Mouse (Mus musculus): ENCODE data around the gene Gpr3.

Gene Gpr3

DNA sequence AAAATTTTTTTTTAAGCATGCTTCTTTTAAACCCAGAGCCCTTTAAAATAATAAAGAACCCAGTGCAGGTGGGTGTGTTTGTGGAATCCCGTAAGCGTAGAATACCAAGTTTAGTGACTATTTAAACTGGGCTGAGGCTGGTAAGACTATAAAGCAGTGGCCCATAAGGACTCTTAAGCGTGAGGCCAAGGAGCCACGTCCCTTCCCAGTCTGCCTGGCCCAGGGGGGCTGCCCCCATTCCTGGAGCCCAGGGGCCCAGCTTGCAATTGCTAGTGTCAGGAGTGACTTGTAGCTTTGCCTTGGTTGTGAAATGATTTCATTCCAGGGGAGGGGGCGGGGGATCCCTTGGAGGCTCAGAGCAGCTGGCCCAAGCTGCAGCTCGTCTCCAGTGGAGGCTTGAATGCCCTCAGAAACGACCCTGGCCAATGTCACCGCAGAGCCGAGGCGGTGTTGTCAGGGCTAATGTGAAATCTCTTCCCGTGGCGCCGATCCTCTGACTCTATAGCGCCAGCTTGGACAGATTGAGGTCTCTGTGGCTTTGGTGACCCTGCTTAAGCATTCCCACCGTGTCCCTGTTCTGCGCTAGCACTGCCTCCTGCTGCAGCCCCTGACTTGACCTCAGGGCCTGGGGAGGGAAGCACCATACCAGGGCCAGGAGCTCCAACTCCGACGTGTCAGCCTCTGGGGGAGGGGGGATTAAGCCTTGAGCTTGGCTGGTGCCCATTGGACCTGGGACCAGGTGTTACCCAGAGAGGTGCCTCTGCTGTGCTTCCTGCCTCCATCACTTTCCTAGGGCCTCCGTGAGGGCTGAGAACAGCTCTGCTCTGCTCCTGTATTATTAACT lies 13.8 kb downstream of the Gpr3 start:
- DNase-seq (ENCODE audit: low read depth) = no peak

DNA sequence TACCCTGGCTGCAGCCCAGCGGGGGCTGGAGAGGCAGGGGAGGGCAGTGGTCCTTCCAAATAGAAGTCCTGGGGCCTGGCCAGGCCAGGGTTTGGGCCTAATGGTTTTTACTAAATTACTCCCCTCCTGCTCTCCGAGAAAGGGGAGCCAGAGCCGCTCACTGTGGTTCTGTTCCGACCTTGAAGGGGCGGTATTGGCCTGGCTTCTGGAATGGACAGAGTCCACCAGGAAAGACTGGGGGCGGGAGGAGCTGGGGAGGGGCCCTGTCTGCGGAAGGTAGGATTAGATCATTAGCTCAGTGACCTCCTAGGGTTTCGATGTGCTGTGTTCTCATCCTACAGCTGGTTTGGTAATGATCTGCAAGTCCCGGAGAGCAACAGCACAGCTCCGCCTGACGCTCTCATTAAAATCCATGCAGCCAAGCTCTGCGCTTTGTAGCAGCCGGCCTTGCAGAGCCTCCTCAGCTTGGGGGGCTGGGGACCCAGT lies 14.5 kb downstream of the Gpr3 start:
- no peak for DNase-seq (ENCODE audit: low read depth)

DNA sequence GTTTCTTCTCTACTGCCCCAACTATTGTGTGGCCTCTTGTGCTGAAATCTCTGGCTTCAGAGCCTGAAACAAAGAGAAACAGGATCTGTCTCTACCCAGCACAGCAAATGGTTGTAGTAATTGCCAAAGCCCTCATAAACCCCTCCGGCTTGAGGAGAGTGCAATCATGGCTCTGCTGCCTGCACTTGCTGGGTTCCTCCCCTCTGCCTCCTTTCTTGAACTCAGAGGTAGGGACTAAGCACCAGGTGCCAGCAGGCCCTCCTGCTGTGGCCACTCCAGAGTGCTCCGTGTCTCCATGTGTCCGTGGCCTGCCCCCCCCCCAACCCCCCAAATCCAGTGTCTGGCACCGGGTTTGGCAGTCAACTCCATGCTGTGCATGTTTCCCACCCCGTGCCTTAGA lies 15.0 kb downstream of the Gpr3 start:
- no peak for DNase-seq (ENCODE audit: low read depth)

DNA sequence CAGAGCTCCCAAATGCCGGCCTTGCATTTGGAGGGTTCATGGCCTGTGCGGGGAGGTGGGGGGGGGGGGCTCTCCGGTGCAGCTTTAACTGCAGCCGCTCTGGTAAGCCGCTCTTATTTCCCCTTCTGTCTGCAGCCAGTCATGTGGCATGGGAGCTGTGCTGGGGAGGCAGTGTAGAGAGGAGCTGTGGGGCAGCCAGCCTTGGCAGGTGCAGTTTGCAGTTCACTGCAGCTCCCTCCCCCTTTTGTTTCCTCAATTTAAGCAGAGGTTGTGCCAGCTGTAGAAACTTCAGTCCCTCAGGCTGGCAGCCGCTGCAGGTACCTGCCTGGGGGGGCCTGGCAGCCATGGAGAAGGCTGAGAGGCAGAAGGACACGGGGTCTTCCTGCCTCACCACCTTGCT lies 15.5 kb downstream of the Gpr3 start:
- DNase-seq (ENCODE audit: low read depth) = no peak

DNA sequence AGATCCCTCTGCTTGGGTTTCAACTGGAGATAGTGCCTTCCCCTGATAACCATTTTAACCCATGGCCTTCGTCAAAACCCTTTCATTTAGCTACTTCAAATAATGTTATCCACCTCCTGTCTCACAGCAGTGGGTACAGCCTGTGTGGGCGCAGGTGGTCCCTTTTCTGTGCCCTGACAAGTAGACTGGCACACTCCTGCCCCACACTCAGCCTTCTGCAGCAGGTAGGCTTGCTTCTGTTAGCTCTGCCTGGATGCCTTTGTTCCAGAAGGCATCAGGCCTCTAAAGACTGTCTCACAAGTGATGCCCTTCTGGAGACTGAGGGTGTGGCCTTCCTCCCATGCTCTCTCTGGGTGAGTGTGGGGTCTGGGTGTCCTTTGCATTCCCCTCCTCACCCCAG lies 16.2 kb downstream of the Gpr3 start:
- no peak for DNase-seq (ENCODE audit: low read depth)

DNA sequence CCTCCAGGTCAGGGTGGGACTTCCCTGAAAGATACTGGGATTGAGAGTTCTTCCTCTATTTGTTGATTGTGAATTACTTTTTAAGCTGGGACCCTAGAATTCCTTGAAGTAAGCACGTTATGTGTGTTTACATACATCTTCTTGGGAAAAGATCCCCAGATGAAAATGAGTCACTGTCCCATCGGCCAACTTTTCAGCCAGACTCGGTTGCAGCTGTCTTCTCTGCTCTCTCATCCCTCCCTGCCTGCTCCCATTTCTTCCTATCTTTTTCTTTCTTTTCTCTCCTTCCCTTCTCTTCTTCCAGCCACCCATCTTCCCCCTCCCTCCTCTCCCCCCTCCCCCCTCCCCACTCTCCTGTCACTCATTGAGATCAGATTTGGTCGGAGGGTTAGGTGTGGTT lies 17.3 kb downstream of the Gpr3 start:
- no peak for DNase-seq (ENCODE audit: low read depth)

DNA sequence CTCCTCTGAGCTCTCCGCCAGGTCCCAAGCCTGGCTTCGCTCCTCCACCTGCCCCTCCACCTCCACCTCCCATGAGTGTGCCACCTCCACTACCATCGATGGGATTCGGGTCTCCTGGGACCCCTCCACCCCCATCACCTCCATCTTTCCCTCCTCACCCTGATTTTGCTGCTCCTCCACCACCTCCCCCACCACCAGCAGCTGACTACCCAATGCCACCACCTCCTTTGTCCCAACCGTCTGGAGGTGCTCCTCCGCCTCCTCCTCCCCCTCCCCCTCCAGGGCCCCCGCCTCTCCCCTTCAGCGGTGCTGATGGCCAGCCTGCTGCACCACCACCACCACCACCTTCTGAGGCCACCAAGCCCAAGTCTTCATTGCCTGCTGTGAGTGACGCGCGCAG lies 17.9 kb downstream of the Gpr3 start:
- no peak for DNase-seq (ENCODE audit: low read depth)

DNA sequence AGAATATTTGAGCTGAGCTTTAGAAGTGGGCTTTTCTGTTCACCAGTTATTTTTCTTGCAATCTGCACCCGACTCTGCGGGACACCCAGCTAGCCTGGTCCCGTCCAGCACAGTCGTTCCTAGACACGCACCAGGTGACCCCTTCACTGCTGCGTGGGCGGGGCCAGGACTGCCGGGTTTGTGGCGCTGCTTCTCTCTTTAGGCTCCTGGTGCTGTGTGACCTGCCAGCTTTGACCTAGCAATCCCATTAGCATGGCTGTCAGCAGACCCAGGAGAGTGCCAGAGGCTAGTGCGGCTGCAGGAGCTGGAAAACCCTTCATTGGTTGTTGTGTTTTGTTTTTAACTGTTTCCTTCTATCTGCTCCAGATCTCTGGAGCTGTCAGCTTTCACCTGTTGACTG lies 22.9 kb downstream of the Gpr3 start:
- no peak for DNase-seq (ENCODE audit: low read depth)

DNA sequence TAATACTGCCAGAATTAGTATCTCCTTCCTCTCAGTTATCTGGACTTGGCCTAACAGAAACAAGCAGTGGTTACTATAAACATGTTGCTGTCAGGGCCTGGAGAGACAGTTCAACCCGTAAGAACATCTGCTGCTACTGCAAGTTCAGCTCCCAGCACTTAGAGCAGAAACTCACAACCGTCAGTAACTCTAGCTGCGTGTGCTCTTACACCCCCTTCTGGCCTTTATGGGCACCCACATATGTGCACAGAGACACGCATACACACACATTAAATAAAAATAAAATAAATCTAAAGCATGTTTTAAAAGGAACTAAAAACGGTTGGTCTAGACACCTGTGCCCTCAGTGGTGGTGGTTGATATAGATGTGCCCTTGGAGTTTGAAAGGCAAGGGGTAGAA lies 25.5 kb downstream of the Gpr3 start:
- no peak for DNase-seq (ENCODE audit: low read depth)

DNA sequence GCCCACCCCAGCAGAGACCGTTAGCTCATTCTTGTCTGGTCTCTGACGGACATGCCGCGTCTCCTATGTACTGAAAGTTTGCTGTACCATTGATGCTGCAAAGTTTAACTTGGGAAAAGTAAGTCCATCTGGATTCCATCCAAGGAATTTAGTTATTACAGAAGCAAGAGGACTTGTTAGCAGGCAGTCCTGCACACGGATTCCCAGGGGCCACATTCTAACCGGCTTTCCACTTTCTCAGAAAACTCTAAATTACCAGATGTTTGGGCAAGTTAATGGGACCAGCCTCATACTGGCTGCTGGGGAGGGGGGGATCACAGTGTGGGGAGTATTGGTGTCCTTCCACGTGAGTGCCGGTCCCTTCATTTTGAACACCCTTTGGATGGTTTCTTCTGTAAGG lies 26.4 kb downstream of the Gpr3 start:
- DNase-seq (ENCODE audit: low read depth) = no peak

DNA sequence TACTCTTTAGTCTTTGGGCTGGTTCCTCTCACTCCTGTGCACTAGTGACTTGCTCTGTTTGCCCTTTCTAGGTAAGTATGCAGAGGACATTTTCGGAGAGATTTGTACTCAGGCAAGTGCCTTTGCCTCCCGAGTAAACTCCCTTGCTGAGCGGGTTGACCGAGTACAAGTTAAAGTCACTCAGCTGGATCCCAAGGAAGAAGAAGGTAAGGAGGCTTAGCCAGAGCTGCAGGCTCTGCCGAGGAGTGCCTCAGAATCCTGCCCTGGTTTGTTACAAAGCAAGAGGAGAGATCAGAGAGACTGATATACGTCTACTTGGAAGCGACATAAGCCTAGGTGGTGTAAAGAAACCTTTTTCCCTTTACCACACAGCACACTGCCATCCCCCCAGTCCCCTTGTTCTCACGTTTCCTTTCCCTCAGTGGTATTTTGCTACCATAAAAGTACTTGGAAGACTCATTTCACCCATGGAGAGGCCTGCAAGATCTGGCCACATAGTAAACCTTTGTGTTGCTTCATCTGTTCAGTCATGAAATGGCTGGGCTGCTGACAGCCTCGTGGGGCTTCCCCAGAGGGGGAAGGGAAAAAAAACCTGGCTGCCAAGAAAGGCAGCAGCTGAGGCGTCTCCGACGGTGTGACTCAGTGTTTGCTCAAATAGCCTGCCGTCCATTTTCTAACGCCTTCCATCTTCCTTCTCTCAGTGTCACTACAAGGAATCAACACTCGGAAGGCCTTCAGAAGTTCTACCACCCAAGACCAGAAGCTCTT lies 27.3 kb downstream of the Gpr3 start:
- DNase-seq (ENCODE audit: low read depth) = peak; percentile 89

DNA sequence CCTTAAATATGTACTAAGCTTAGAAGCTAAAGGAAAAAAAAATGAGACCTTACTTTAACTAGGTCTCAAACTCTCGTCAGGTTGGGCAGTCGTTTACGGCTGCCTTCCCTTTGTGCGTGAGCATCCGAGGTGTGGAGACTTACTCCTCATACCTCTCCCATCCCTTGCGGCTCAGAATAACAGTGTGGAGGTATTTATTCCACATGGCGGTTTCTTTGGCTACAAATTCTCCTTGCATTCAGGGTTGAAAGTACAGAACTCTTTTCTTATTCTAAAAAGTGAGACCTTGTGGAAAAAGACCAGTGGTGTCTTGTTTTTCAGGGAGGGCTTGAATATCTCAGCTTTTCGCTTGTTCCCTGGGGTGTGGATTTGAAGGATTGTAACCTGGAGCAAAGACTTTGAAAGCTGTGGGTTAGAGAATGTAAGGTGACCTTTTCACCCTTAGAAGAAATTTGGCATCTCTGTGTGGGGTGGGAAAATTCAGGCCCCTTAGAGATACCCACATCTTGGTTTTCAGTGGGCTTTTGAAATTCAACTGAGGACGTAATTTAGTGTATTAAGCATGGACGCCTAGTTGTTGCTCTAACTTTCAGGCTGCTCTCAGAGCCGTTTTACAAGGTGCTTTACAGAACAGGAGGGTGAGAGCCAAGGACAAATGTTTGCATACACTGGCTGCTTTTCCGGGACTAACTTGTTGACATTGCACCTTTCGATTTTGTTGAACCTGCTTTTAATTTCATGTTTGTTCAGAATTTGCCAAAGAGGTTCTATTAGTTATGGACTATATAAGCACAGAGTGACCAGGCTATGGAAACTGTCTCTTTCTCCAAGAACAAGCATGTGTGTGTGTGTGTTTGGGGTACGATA lies 28.1 kb downstream of the Gpr3 start:
- no peak for DNase-seq (ENCODE audit: low read depth)

DNA sequence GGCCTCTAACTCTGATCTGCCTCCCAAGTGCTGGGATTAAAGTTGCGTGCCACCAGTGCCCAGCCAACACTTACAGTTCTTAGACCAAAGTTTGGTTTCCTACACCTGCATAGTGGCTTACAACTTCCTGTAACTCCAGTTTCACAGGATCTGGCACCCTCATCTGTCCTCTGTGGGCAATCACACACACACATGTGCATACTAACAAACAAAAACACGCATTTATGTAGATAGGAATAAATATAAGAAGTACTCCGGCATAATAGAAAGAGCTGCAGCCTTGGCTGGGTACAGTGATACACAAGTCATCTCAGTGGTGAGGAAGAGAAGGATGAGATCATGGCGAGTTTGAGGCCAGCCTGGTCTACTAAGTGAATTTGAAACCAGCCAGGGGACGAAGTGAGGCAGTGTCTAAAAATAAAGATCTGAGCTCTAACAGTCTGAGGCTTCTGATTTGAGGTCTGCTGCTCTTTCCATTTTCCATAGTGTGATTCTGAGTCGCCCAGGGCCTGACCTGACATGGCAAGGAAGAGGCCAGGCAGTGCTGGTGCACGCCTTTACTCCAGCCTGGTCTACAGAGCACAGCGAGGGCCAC lies 29.8 kb downstream of the Gpr3 start:
- DNase-seq (ENCODE audit: low read depth) = peak; percentile 58

DNA sequence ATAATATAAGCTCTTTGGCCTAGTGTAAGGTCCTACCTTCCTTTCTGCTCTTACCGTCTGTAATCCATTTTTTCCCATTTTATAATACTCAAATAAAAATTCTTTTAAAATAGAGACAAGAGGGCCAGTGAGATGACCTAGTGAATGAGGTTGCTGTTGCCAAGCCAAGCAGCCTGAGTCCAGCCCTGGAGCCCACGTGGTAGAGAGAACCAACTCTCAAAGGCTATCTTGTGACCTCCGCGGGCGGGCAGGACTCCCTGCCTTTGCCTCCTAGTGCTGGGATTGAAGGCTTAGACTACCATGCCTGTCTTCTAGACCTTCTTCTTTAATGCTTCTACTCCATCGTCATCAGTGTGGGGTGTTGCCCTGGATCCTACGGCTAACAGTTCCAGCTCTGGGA lies 33.1 kb downstream of the Gpr3 start:
- no peak for DNase-seq (ENCODE audit: low read depth)

DNA sequence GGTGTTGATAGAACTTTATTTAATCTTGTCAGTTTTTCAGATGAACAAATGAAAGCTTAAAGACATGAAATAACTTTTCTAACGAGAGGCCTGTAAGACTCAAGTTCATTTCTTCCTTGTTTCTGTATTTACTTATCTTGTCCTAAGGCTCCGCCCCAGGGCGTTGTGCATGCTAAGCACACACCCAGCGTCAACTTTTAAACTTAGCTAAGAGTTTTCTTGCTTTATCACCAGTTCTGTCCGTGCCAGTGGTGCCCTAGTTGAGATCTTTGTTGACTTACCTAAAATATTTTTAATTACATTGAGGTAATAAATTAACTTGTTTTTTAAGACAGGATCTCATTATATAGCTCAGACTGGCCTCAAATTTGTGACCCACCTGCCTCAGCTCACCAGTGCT lies 34.0 kb downstream of the Gpr3 start:
- DNase-seq (ENCODE audit: low read depth) = no peak

DNA sequence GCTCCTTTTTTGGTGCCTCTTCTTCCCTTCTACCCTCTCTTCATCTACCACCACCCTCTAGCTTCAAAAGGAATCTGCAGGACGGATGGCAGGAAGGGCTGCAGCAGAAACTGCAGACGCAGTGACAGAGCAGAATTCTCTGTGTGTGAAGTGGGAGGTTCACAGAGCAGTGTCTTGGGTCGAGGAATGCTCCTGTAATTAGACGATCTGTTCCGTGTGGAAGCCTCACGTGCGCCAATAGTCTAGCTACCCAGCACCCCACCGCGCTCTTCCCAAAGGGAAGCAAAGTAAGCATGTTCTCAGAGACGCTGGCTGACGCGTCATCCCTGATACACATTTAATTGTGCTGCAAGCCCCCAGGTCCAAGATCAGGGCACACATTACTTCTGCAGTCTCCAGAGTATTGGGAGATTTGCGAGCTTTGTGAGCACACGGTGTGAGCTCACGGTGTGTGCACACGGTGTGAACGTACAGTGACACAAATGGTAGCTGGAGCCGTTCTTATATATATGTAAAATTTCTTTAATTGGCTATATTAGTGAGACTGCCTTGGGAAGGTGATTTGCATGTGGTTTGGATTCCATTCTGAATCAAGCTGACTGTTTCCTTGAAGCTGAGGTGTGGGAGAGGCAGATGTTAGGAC lies 35.5 kb downstream of the Gpr3 start:
- DNase-seq (ENCODE audit: low read depth) = no peak

DNA sequence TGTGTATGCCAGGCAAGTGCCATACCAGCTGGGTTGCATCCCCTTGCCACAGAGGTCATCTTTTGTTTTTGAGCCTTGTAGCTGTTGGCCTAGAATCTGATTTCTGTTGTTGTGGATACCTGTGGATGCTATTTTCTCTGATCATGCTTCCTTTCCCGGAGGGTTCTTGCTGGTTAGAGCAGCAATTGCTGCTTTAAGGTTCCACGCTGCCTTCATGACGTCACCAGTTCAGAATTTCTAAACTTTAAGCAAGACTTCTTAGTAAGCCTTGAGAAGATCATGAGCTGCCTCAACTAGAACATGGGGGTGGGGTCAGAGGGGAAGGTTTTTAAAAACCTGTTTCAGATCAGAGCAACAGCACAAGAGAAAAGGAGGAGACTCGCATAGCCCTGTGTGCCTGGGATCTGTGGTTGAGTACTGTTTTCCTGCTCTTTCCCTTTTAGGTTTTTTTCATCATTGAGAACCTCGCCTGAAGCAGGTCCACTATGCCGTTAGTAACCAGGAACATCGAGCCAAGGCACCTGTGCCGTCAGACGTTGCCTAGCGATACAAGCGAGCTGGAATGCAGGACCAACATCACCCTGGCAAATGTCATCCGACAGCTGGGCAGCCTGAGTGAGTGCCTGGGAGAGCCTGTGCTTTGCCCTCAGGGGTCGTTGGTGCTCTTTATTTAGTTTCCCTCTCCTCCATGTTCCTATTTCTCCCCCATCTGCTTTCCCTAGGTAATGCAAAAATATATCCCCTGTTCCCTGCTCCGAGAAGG lies 36.2 kb downstream of the Gpr3 start:
- no peak for DNase-seq (ENCODE audit: low read depth)

DNA sequence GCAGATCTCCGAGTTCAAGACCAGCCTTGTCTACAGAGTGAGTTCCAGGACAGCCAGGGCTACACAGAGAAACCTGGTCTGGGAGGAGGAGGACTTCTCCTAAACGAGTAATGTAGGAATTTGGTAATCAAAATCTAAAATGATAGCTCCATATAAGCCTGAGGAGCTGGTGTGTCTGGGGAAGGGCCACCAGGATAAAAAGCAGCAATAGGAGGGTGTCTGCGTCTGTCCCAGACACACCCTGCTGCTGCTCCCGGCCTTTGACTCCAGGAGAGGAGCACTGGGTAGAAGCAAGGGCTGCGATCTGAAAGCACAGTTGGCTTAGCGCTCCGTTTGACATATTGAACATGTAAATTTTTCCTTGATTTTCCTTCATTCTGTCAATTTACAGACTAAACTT lies 37.1 kb downstream of the Gpr3 start:
- no peak for DNase-seq (ENCODE audit: low read depth)

DNA sequence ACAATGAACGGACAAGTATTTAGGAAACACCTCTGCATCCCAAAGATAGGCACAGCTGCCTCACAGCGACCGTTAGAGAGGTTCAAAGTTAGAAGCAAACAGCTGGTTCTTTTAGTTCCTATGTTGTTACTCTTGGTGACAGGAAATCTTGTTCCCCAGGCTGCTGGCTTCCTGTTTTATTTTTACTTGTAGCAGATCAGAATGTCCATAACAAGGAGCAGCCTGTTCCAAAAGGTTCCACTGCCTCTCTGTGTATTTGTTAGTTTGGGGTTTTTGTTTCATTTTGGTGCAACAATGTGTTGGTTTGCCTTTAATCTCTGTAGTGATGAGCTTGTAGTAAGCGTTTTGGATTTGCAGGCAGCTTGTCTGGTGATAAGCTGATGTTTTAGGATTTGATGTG lies 38.0 kb downstream of the Gpr3 start:
- DNase-seq (ENCODE audit: low read depth) = peak; percentile 73

DNA sequence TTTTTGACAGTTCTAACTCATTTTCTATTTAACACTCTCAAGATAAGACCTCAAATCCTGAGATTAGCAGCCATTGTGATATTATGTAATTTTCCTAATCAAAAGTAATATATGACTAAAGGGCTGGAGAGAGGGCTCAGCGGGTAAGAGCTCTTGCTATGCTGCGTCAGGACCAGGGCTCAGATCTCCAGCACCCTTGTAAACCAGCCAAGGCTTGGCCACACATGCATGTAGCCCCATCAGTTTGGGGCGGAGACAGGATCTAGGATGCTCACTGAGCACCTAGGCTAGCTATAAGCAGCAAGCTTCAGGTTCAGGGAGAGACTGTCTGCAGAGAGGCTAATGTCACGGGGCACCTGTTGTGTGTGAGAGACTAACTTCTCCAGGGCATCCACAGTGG lies 39.9 kb downstream of the Gpr3 start:
- no peak for DNase-seq (ENCODE audit: low read depth)

DNA sequence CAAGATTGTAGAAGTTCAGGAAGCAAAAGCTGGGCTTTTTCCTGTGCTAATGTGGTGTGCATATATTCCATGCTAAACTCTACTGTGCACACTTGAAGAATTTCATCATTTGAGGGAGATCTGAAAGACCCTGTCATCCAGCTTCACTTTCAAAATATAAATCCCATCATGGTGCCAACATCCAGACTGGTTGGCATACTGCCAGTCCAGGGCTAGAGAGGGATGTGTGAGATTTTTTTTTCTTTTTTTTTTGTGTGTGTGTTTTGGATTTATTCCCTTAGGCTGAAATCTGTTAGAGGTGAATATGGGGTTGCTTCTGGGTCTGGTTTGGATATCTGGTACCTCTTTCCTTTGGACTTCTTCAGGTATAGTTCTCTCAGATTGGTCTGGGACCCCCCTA lies 41.7 kb downstream of the Gpr3 start:
- DNase-seq (ENCODE audit: low read depth) = no peak
